Mouse (Mus musculus): Measurements from ENCODE around the gene Emx1. TPM values are rescaled to one million over a fixed set of nuclear protein-coding genes. Genes with fewer than 3 reads are reported as not detected.

Emx1 gene
- polyA plus RNA-seq, 2 experiments: 0.63 TPM; not detected in 1

GRCm38 (mm10) chr6:85160201-85160923 is 26.9 kb upstream of the Emx1 start:
- Histone ChIP-seq H3K27ac (replicated peaks; ENCODE audit: low read depth, low read length) (no peak overlapping the region), H3K4me2 (replicated peaks; ENCODE audit: low read depth, low read length, severe bottlenecking) (no peak overlapping the region), H3K9ac (ENCODE audit: low read depth, low read length, severe bottlenecking) (no peak overlapping the region), H3K9me3 (ENCODE audit: control insufficient read depth, low read length) (no peaks in the 10 kb centered on the region), H3K4me3 (replicated peaks; ENCODE audit: low read length) (no peak overlapping the region), H3K4me1 (ENCODE audit: control insufficient read depth, insufficient read depth, low read length) (0 out of 2 replicates have a peak, but pooled peaks cover 2% of the 10 kb centered on the region), H3K27me3 (ENCODE audit: control insufficient read depth, insufficient read depth, low read length) (no peaks in the 10 kb centered on the region), H3K36me3 (ENCODE audit: control insufficient read depth, insufficient read depth, low read length) (no peaks in the 10 kb centered on the region)
- ATAC-seq (ENCODE audit: low FRiP score, low read depth) (no peak), DNase-seq (ENCODE audit: low spot score) (peak; percentile 79)
- WGBS: 37% methylated on average over 4 of the region's 4 CpGs
- TF ChIP-seq POLR2A (IDR thresholded peaks at IDR 0.05; ENCODE audit: borderline replicate concordance, extremely low read depth, insufficient read depth, insufficient read length): 0 out of 2 replicates have a peak, but pooled peaks have one; percentile 17

- DNase-seq (ENCODE audit: low spot score): no peak
- 40% methylated on average over 11 of the region's 11 CpGs for WGBS
- no peak overlapping the region for H3K27ac ChIP-seq (replicated peaks; ENCODE audit: low read depth, low read length)
- ATAC-seq (ENCODE audit: low FRiP score, low read depth): no peak
- no peaks in the 10 kb centered on the region for H3K4me1 ChIP-seq (ENCODE audit: control insufficient read depth, insufficient read depth, low read length)
- H3K4me2 ChIP-seq (replicated peaks; ENCODE audit: low read depth, low read length, severe bottlenecking): no peak overlapping the region
- no peak for TF ChIP-seq POLR2A (IDR thresholded peaks at IDR 0.05; ENCODE audit: borderline replicate concordance, extremely low read depth, insufficient read depth, insufficient read length)
- H3K9ac ChIP-seq (ENCODE audit: low read depth, low read length, severe bottlenecking): no peak overlapping the region
- no peaks in the 10 kb centered on the region for H3K27me3 ChIP-seq (ENCODE audit: control insufficient read depth, insufficient read depth, low read length)
- no peaks in the 10 kb centered on the region for H3K9me3 ChIP-seq (ENCODE audit: control insufficient read depth, low read length)
- H3K36me3 ChIP-seq (ENCODE audit: control insufficient read depth, insufficient read depth, low read length): no peaks in the 10 kb centered on the region
- H3K4me3 ChIP-seq (replicated peaks; ENCODE audit: low read length): no peak overlapping the region
Measured at GRCm38 (mm10) chr6:85165440-85165921, 21.8 kb upstream of the Emx1 start.

- Histone ChIP-seq H3K4me2 (replicated peaks; ENCODE audit: low read depth, low read length, severe bottlenecking) (no peak overlapping the region), H3K4me3 (replicated peaks; ENCODE audit: low read length) (no peak overlapping the region), H3K36me3 (ENCODE audit: control insufficient read depth, insufficient read depth, low read length) (no peaks in the 10 kb centered on the region), H3K27me3 (ENCODE audit: control insufficient read depth, insufficient read depth, low read length) (peaks cover 9% of the 10 kb centered on the region; the same call in 1 of the 2 replicates), H3K9me3 (ENCODE audit: control insufficient read depth, low read length) (no peaks in the 10 kb centered on the region), H3K4me1 (ENCODE audit: control insufficient read depth, insufficient read depth, low read length) (no peaks in the 10 kb centered on the region), H3K9ac (ENCODE audit: low read depth, low read length, severe bottlenecking) (no peak overlapping the region), H3K27ac (replicated peaks; ENCODE audit: low read depth, low read length) (no peak overlapping the region)
- WGBS: 83% methylated on average over 3 of the region's 3 CpGs
- ATAC-seq (ENCODE audit: low FRiP score, low read depth): no peak
- TF ChIP-seq POLR2A (IDR thresholded peaks at IDR 0.05; ENCODE audit: borderline replicate concordance, extremely low read depth, insufficient read depth, insufficient read length): no peak
- DNase-seq (ENCODE audit: low spot score): no peak
Measured at GRCm38 (mm10) chr6:85179569-85179968, 7.7 kb upstream of the Emx1 start.

DNA sequence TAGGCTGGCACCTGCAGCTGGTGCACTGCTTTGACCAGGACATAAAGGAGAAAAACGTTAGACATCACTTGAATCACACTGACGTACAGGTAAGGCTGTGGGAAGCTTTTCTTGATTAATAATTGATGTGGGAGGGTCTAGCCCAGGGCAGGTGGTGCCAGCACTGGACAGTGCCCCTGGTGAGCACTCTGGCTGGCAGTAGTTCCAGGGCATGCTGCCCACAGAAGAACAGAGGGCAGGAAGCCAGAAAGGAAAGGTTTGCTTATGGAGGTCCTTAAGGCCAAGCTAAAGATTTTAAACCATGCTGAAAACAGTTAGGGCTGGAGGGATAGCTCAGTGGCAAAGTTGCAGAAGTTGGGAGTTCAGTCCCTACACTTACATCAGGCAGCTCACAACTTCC is 7.2 kb upstream of the Emx1 start:
- no peaks in the 10 kb centered on the region for H3K4me1 ChIP-seq (ENCODE audit: control insufficient read depth, insufficient read depth, low read length)
- no peak overlapping the region for H3K4me3 ChIP-seq (replicated peaks; ENCODE audit: low read length)
- 71% methylated on average over 2 of the region's 2 CpGs for WGBS
- no peak overlapping the region for H3K27ac ChIP-seq (replicated peaks; ENCODE audit: low read depth, low read length)
- H3K9ac ChIP-seq (ENCODE audit: low read depth, low read length, severe bottlenecking): no peak overlapping the region
- ATAC-seq (ENCODE audit: low FRiP score, low read depth) (no peak), DNase-seq (ENCODE audit: low spot score) (no peak)
- no peak overlapping the region for H3K4me2 ChIP-seq (replicated peaks; ENCODE audit: low read depth, low read length, severe bottlenecking)
- H3K36me3 ChIP-seq (ENCODE audit: control insufficient read depth, insufficient read depth, low read length): no peaks in the 10 kb centered on the region
- H3K9me3 ChIP-seq (ENCODE audit: control insufficient read depth, low read length): no peaks in the 10 kb centered on the region
- TF ChIP-seq POLR2A (IDR thresholded peaks at IDR 0.05; ENCODE audit: borderline replicate concordance, extremely low read depth, insufficient read depth, insufficient read length): no peak
- H3K27me3 ChIP-seq (ENCODE audit: control insufficient read depth, insufficient read depth, low read length): peaks cover 10% of the 10 kb centered on the region; the same call in 1 of the 2 replicates

- no peak overlapping the region for H3K9ac ChIP-seq (ENCODE audit: low read depth, low read length, severe bottlenecking)
- H3K9me3 ChIP-seq (ENCODE audit: control insufficient read depth, low read length): no peaks in the 10 kb centered on the region
- H3K4me1 ChIP-seq (ENCODE audit: control insufficient read depth, insufficient read depth, low read length): peaks cover 11% of the 10 kb centered on the region; the same call in 1 of the 2 replicates
- H3K4me3 ChIP-seq (replicated peaks; ENCODE audit: low read length): no peak overlapping the region
- 51% methylated on average over 3 of the region's 3 CpGs for WGBS
- no peaks in the 10 kb centered on the region for H3K36me3 ChIP-seq (ENCODE audit: control insufficient read depth, insufficient read depth, low read length)
- DNase-seq (ENCODE audit: low spot score) (no peak), ATAC-seq (ENCODE audit: low FRiP score, low read depth) (no peak)
- TF ChIP-seq POLR2A (IDR thresholded peaks at IDR 0.05; ENCODE audit: borderline replicate concordance, extremely low read depth, insufficient read depth, insufficient read length): no peak
- H3K27me3 ChIP-seq (ENCODE audit: control insufficient read depth, insufficient read depth, low read length): peaks cover 48% of the 10 kb centered on the region
- no peak overlapping the region for H3K4me2 ChIP-seq (replicated peaks; ENCODE audit: low read depth, low read length, severe bottlenecking)
- H3K27ac ChIP-seq (replicated peaks; ENCODE audit: low read depth, low read length): no peak overlapping the region
Measured at GRCm38 (mm10) chr6:85183951-85184350, 3.3 kb upstream of the Emx1 start.

All from limb, embryonic 14.5 days (tissue).